Mouse (Mus musculus) heart, embryonic 14.5 days (tissue): Measurements from ENCODE around the gene Sox2. TPM values are rescaled to one million over a fixed set of nuclear protein-coding genes. Genes with fewer than 3 reads are reported as not detected.

Experiments
- ATAC-seq: fragments of 200-750 bp; cut with Nextera tagmentation; 2 replicates; pipeline ENCODE4 v1.8.0; 2017; ENCODE audit warnings: low read depth, moderate TSS enrichment; ENCODE audit not compliant: insufficient number of reproducible peaks, insufficient read depth, low FRiP score
- H3K27ac ChIP-seq, 2 experiments: fragments of 200-500 bp in 1 of 2; fragments of 300-500 bp in 1 of 2; sonication (generic) in 1 of 2; replicated peaks in 1 of 2; 2 replicates each; pipeline ENCODE4 v1.5.1; 2012 to 2014; ENCODE audit warnings: low read depth in 2 of 2, low read length in 2 of 2, control low read depth in 1 of 2, mild to moderate bottlenecking in 1 of 2, mixed read lengths in 1 of 2; ENCODE audit not compliant: control insufficient read depth in 1 of 2, insufficient read depth in 1 of 2
- H3K27me3 ChIP-seq: fragments of 300-500 bp; sonication (generic); 2 replicates; pipeline ENCODE4 v1.6.1; 2014; ENCODE audit warnings: mild to moderate bottlenecking, low read length, control low read depth; ENCODE audit not compliant: control insufficient read depth, insufficient read depth
- H3K36me3 ChIP-seq: fragments of 300-500 bp; sonication (generic); 2 replicates; pipeline ENCODE4 v1.6.1; 2014; ENCODE audit warnings: mild to moderate bottlenecking, control low read depth, low read length, mixed read lengths; ENCODE audit not compliant: control insufficient read depth, insufficient read depth
- H3K4me1 ChIP-seq, 2 experiments: fragments of 200-500 bp in 1 of 2; fragments of 300-500 bp in 1 of 2; sonication (generic) in 1 of 2; 2 replicates each; pipeline ENCODE4 v1.6.1; 2012 to 2014; ENCODE audit warnings: low read length in 2 of 2, control low read depth in 1 of 2, mixed read lengths in 1 of 2; ENCODE audit not compliant: control insufficient read depth in 2 of 2, insufficient read depth in 2 of 2
- H3K4me2 ChIP-seq: fragments of 300-500 bp; sonication (generic); 2 replicates; pipeline ENCODE4 v1.6.1; 2014; ENCODE audit warnings: mild to moderate bottlenecking, low read length
- H3K4me3 ChIP-seq, 2 experiments: fragments of 200-500 bp in 1 of 2; fragments of 300-500 bp in 1 of 2; sonication (generic) in 1 of 2; 2 replicates each; pipeline ENCODE4 v1.5.1; 2012 to 2014; ENCODE audit warnings: low read length in 2 of 2, mild to moderate bottlenecking in 2 of 2, control low read depth in 1 of 2, low read depth in 1 of 2, moderate library complexity in 1 of 2; ENCODE audit not compliant: control insufficient read depth in 1 of 2, insufficient read depth in 1 of 2
- H3K9ac ChIP-seq: fragments of 300-500 bp; sonication (generic); 2 replicates; pipeline ENCODE4 v1.6.1; 2014; ENCODE audit warnings: mild to moderate bottlenecking, low read length
- H3K9me3 ChIP-seq: fragments of 300-500 bp; sonication (generic); 2 replicates; pipeline ENCODE4 v1.6.1; 2016; ENCODE audit warnings: low read length, control low read depth; ENCODE audit not compliant: control insufficient read depth
- WGBS: fragments of 180-500 bp; shearing (Covaris S2); extraction: QIAGEN DNeasy Blood & Tissue Kit; methylation state at CpG from one replicate; pipeline ENCODE4 v1.1.7; 2014; 5-methylcytosine and 5-hydroxymethylcytosine counted together
- polyA plus RNA-seq: library from polyadenylated mRNA; unstranded; fragments of >200 nt; fragmentation: Nextera tagmentation; extraction: Ambion mirVana; gene quantifications from 2 replicates; pipeline ENCODE4 v1.2.1, GENCODE M21; 2014

Gene Sox2
- polyA plus RNA-seq, 1 experiment from 2014 or later, result 0.24 TPM

DNA sequence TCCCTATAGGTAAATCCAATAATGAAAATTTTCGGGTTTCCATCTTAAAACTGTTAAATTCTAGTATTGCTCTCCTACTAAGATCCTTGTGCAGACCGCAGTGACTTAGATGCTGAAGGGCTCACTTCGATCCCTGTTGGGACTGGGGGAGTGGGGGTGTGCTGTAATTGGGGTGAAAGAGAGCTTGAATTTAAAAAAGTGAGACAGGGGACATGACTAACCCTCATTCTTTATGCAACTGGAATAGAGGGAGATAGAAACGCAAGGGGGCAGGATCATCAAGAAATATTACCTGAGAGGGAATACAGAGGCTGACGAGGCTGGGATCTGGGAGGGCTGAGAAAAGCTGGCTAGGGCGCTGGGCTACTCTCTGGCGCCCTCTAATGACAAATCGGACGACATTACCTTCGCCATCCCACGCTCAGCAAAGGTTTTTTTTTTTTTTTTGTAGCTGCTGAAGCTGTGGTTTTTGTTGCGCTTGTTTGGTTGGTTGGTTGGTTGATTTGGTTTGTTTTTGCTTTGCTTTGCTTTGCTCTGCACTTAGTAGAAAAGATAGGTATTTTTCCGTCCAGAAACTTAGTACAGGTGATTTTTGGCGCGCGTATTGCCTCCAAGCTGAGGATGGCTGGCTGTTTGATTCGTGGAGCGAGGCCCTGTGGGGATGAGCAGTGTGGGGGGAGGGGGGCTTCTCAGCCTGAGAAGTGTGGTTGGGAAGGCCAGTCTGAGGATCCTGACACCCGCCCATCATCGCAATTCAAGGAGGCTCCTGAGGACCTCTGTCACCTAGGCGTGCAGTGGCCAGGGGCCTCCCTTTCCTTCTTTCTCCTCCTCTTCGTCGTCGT is 11.0 kb upstream of the Sox2 start:
- H3K9me3 ChIP-seq, result no peaks in the 10 kb centered on the region
- H3K36me3 ChIP-seq, result no peaks in the 10 kb centered on the region
- peaks cover 70% of the 10 kb centered on the region for H3K27me3 ChIP-seq
- no peak overlapping the region for H3K4me3 ChIP-seq
- H3K27ac ChIP-seq, result no peak overlapping the region
- H3K4me1 ChIP-seq, result peaks cover 8 to 9% of the 10 kb centered on the region in 2 experiments; a peak in 2 of 4 replicates
- H3K4me2 ChIP-seq, result no peak overlapping the region
- H3K9ac ChIP-seq, result no peak overlapping the region
- ATAC-seq, result no peak
- 6% methylated on average over 24 of the region's 24 CpGs for WGBS

DNA sequence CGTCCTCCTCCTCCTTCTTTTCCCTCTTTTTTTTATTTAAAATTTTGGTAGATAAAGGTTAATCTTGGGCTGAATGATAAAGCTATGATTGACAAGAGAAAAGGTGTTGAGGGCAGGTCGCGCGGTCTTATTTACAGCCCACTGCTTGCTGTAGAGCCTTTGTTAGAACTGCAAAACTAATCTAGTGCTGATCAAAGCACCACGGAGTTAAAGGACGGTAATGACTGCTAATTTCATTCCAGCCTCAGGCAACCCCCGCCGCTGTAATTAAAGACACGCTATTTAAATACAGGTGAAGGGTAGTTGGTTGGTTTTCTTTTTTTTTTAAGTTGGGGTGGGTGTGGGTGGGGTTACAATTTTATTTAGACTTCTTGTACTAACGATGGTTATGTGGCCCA is 10.3 kb upstream of the Sox2 start:
- Histone ChIP-seq H3K9me3 (no peaks in the 10 kb centered on the region), H3K27ac (no peak overlapping the region), H3K4me2 (no peak overlapping the region), H3K4me3 (no peak overlapping the region), H3K27me3 (peaks cover 75% of the 10 kb centered on the region), H3K36me3 (no peaks in the 10 kb centered on the region), H3K9ac (no peak overlapping the region), H3K4me1 (peaks cover 8 to 9% of the 10 kb centered on the region in 2 experiments; a peak in 2 of 4 replicates)
- WGBS, result 3% methylated on average over 10 of the region's 10 CpGs
- no peak for ATAC-seq

- H3K9me3 ChIP-seq, result no peaks in the 10 kb centered on the region
- no peak for ATAC-seq
- H3K27me3 ChIP-seq, result peaks cover 79% of the 10 kb centered on the region
- H3K4me2 ChIP-seq, result no peak overlapping the region
- no peak overlapping the region for H3K4me3 ChIP-seq
- WGBS, result 10% methylated on average over 8 of the region's 8 CpGs
- peaks cover 8 to 9% of the 10 kb centered on the region in 2 experiments; a peak in 2 of 4 replicates for H3K4me1 ChIP-seq
- H3K36me3 ChIP-seq, result no peaks in the 10 kb centered on the region
- no peak overlapping the region for H3K27ac ChIP-seq
- H3K9ac ChIP-seq, result no peak overlapping the region
These were observed 9.9 kb upstream of the Sox2 start for GRCm38 (mm10) chr3:34640276-34640675.

- Histone ChIP-seq H3K9ac (no peak overlapping the region), H3K27me3 (peaks cover 86% of the 10 kb centered on the region), H3K9me3 (no peaks in the 10 kb centered on the region), H3K36me3 (no peaks in the 10 kb centered on the region), H3K27ac (no peak overlapping the region), H3K4me1 (peaks cover 8 to 9% of the 10 kb centered on the region in 2 experiments; a peak in 2 of 4 replicates), H3K4me2 (no peak overlapping the region), H3K4me3 (no peak overlapping the region)
- 6% methylated on average over 33 of the region's 33 CpGs for WGBS
- no peak for ATAC-seq
These were observed 9.3 kb upstream of the Sox2 start for GRCm38 (mm10) chr3:34640690-34641600.

DNA sequence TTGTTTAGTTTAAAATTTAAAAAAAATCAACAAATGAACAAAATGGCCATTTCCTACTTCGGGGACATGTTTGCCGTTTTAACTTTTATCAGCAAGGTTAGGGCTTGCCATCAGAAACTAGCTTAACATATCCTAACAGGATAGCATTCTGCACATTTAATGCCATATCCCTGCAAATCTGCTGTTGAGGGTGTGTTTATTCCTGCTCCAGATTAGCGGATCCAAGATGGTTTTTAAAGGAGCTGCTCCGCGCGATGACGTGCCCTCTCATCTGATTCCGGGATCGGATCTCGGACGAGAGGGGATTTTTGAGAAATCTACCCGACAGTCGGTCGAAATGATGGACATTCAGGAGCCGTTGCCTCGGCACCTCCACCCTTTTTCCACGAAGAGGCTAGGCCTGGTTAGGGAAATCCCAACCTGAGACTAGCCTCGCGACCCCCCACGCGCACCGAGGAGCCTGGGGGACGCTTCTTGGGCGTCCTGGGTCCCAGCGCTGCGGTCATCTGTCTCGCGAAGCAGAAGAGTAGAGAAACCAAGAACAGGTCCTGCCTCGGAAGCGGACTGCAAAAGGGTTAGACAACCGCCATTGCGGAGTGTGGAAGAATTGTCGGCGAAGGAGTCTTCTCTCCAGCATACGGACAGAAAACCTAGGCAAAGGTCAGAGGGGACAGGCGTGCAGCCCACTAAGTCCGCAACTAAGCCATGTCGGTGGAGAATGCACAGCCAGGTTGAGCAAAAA is 8.3 kb upstream of the Sox2 start:
- Histone ChIP-seq H3K27ac (no peak overlapping the region), H3K27me3 (peaks cover 95% of the 10 kb centered on the region), H3K4me1 (peaks cover 8 to 9% of the 10 kb centered on the region in 2 experiments; a peak in 2 of 4 replicates), H3K4me3 (peak overlapping the region; percentile 14 to 30; a peak in 3 of 4 replicates), H3K9ac (no peak overlapping the region), H3K9me3 (no peaks in the 10 kb centered on the region), H3K36me3 (no peaks in the 10 kb centered on the region), H3K4me2 (peak overlapping the region; percentile 55)
- ATAC-seq, result no peak
- WGBS, result 2% methylated on average over 38 of the region's 38 CpGs

- H3K4me3 ChIP-seq, result peak overlapping the region; percentile 14 to 30; a peak in 3 of 4 replicates
- ATAC-seq, result no peak
- H3K9me3 ChIP-seq, result no peaks in the 10 kb centered on the region
- peaks cover 95% of the 10 kb centered on the region for H3K27me3 ChIP-seq
- no peak overlapping the region for H3K27ac ChIP-seq
- H3K9ac ChIP-seq, result no peak overlapping the region
- peak overlapping the region; percentile 55 for H3K4me2 ChIP-seq
- H3K36me3 ChIP-seq, result no peaks in the 10 kb centered on the region
- H3K4me1 ChIP-seq, result peaks cover 8 to 9% of the 10 kb centered on the region in 2 experiments; a peak in 2 of 4 replicates
- WGBS, result 0% methylated on average over 20 of the region's 20 CpGs
These were observed 7.7 kb upstream of the Sox2 start for GRCm38 (mm10) chr3:34642498-34642941.

DNA sequence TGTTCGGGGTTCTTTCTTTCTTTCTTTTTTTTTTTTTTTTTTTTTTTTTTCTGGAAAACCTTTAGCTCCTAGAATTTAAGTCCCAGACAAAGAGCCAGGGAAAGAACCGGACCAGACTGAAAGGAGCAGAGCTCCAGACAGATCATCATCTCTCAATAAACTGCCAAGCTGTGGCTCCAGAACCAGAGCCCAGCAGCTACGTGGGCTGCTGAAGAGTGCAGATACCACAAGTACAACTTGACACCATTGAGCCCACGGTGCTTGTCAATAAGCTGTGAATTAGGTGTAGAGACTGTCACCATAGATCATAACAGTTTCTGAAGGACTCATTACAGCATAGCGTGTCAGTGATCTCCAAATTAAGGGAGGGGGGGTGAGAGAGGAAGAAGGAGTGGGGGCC is 7.1 kb upstream of the Sox2 start:
- Histone ChIP-seq H3K4me1 (peaks cover 8 to 9% of the 10 kb centered on the region in 2 experiments; a peak in 2 of 4 replicates), H3K9me3 (no peaks in the 10 kb centered on the region), H3K27me3 (peaks cover 96% of the 10 kb centered on the region), H3K9ac (no peak overlapping the region), H3K4me2 (no peak overlapping the region), H3K27ac (no peak overlapping the region), H3K36me3 (no peaks in the 10 kb centered on the region), H3K4me3 (no peak overlapping the region)
- ATAC-seq, result no peak
- 9% methylated on average over 5 of the region's 5 CpGs for WGBS
